Mouse (Mus musculus) 3T3-L1 (cell line): ENCODE measurements around the gene Trpm5.

Source experiments
- DNase-seq: peaks from one replicate; pipeline ENCODE4 v3.0.0-alpha.2; 2015; ENCODE audit warnings: low read depth, low spot score

The Trpm5 gene

GRCm38 (mm10) chr7:143059202-143059870 is 35.1 kb downstream of the Trpm5 start:
- no peak for DNase-seq

DNA sequence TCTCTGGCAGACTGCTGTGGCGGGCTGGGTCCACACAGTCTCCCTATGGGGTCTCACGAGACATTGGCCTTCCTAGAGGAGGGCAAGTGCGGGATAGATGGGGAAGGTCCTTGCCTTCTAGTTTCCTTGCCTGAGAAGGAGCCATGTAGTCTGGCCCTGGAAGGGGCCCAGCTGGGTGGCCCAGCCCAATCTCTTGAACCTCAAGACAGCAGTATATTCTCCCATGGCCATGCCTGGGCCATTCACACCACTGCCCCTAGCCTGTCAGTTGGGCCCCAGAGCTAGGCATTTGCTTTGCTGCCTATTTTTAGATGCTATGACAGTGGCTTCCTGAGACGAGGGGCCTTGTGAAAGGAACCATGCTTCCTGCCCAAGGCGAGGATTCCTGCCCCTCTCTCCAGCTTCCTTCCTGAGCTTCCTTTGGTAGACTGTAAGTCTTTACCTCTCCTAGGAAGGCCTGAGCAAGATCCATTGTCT is 36.2 kb downstream of the Trpm5 start:
- DNase-seq = no peak

GRCm38 (mm10) chr7:143057667-143058220 is 36.7 kb downstream of the Trpm5 start:
- no peak for DNase-seq

DNA sequence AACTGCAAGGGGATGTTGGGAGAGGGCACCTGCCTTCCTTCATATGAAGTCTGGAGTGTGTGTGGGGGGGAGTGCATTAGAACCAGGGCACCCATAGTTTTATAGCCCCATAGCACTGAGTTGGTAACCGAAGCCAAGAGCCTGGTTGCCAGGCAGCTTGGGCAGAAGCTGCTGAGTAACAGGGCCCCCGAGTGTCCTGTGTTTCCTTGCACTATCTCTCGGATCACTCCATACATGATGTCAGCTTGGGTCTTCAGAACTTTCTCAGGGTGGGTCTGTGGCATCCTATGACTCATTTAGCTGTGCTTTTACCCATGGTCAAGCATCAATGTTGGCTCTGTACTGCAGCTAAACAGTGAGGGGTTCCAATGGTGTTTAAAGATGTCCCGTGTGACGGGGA is 37.4 kb downstream of the Trpm5 start:
- DNase-seq = no peak

DNA sequence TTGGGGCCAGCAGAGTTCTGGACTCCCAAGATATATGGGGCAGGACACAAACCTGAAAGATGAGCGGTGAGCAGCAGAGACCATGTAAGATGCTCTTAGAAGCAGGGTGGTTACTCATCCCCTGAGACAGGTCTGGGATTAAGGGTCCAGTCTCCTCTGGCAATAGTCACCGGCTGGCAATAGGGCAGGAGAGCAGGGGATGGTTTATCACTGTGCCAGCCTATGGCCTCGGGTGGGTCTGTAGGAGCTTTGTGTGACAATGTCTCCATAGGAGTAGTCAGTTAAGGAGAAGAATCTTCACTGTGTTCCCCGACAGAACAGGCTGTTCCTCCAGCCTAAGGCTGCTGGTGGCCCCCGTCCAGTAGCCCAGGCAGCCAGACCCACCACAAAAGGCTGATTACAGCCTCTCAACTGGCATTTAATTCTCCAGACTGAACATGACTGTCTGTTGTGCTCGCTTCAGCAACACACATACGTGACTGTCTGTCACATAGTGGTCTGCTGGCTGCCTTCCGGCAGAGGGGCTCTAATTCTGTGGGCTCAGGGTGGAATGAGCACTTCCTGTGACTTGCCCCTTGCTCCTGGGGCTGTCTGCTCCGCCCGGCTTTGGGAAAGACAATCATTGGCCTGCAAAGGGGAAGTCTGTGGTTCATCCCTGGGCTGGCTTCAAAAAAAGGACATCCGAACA is 38.8 kb downstream of the Trpm5 start:
- no peak for DNase-seq

DNA sequence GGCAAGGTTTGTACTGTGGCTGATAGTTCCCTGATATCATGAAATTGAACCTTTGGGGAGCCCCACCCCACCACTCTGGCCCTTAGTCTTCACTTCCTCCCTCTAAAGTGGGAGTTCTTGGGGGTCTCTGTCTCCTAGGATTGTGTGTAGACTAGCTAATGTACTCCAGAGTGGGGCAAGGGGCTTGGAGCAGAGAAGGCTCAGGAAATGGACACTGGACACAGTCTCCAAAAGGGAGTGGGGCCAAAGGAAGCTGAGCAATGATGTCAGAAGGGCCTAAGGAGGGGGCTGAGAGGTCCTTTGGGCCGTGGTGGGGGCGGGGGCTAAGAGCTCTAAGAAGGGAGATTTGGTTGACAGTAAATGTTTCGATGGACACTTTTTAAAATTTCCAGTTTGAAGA is 39.4 kb downstream of the Trpm5 start:
- DNase-seq = no peak

DNA sequence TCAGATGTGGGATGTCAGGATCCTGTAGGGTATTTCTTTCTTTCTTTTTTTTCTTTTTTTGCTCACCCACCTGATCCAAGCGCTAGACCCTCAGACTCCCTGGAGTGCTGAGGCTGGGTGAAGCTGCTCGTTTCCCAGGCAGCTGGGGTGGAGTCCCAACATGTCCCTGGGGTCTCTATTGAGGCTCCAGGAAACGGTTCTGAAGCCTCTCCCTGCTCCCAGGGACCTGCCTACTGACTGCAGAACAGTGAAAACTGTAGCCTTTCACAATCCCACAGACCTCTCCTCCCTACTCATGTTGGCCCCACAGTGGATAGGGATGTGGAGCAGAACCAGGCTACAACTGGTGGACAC is 39.9 kb downstream of the Trpm5 start:
- DNase-seq = no peak

GRCm38 (mm10) chr7:143053961-143054611 is 40.4 kb downstream of the Trpm5 start:
- DNase-seq = no peak

GRCm38 (mm10) chr7:143053008-143053899 is 41.2 kb downstream of the Trpm5 start:
- peak; percentile 57 for DNase-seq

DNA sequence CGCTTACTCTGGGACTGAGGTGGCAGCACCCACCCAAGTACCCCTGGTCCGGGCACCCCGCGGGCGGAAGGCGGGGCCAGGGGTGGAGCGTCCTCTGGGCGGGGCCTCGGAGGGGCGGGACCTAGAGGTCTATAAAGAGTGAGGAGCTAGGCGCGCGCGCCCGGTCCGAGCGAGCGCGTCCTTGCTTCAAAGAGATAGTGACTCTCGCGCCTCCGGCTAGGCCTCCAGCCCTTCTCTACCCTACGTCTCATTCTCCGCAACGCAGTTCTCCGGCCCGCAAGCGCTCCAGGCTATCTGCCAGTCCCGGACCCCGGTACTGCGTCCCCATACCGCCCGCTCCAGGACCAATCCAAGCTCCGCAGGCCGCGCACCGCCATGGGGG is 41.8 kb downstream of the Trpm5 start, which contains the start of gene Cd81:
Cd81 (plus strand) TSS at position 114 of the 382 bp plus-strand sequence.
- peak; percentile 69 for DNase-seq

DNA sequence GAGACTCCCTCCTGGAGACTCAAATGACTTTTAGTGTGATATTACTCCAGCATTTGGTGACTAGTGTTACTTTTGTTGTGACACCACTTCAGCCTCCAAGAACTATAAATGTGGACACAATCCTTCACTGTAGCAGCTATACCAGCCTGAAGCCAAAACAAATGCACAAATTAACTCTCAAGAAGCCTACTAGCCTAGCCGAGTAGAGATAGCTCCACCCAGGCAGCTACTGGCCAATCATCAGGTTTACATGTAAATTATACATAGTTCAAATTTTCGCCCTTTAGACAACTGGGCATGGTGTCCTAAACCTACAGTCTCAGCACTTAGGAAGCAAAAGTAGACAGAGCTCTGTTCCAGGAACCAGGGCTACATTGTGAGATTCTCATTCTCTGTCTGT is 43.1 kb downstream of the Trpm5 start:
- no peak for DNase-seq

DNA sequence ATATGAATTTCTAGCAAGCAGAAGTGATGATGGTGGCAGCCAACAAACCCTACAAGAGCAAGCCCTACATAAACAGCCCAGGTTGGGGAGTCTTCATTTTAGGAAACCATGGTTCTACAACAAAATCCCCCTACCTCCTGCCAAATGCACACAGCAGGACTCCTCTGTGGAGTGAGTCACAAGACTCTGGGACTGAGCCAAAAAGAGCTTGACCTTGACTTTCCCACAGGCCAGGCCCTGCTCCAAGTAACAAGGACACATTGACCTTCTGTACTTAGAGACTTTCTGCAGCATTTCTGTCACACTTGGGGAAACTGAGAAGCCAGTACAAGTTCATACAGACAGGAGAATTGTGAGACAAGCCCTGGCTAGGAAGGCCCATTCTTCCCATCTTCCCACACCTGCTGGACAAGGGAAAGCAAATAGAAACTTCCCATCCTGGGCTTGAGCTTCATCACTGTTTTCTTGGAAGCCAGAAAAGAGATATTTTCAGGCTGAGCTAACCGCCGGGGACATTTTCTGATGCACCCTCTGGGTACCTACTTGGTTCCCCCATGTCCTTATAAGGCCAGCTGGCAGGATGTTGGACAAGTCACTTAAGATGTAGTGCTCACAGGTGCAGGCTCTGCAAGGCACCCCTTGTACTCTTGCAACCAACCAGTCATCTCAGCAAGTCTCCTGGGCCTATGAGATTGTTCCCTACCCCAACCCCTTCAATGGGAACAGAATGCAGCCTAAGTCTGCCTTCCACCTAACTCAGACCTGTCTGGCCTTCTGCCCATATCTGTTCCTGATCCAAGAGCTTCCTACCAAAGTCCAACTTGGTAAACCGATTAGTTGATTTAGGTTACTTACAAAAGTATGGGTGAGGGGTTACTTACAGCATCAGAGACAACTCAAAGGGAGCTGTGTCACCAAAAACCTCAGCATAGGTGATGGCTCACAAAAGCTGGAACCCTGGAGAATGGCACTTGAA is 44.3 kb downstream of the Trpm5 start:
- peak; percentile 68 for DNase-seq

- DNase-seq = no peak
Measured at GRCm38 (mm10) chr7:143049331-143049730, 45.1 kb downstream of the Trpm5 start.

DNA sequence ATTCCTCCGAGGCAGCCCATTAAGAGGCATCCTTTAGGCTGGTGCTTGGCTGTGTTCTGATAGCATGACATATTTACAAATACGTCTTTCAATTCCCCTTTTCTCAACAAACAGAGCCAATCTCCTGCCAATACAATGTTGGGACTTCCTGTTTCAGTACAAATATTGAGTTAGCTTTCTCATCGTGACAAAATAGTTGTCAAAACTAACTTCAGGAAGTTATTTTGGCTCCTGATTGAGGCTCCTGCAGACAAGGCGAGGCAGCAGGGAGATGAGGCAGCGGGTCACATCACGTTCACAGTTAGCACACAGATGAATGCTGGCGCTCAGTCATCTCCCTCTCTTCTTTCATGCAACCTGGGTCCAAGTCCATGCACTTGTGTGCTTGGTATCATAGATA is 48.1 kb downstream of the Trpm5 start:
- DNase-seq = no peak

- DNase-seq = no peak
Measured at GRCm38 (mm10) chr7:143044826-143045206, 49.6 kb downstream of the Trpm5 start.

GRCm38 (mm10) chr7:143044049-143044825 is 50.2 kb downstream of the Trpm5 start:
- DNase-seq = peak; percentile 64

DNA sequence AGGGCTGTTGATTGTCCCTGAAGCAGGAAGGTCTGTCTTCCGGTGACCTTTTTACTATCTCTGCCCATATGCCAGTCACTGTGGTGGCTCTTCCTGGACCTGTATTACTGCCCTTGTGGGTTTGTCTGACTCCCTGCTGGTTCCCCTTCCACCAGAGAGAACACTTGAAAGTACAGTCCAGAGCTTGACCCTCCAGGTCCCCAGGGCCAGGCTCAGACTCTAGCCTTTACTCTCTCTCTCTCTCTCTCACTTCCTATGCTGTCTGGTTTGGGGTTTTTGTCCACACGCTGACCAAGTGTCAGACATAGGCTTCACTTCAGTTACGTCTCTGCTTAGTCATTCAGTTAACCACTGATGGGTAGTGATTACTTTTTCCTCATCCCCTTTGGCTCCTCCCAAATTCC is 51.5 kb downstream of the Trpm5 start:
- peak; percentile 61 for DNase-seq

- DNase-seq = no peak
Measured at GRCm38 (mm10) chr7:143042089-143042488, 52.4 kb downstream of the Trpm5 start.

- no peak for DNase-seq
Measured at GRCm38 (mm10) chr7:143041138-143041822, 53.2 kb downstream of the Trpm5 start.
